Mouse (Mus musculus): ENCODE results near the gene Mthfsd. TPM values are rescaled to one million over a fixed set of nuclear protein-coding genes. Genes with fewer than 3 reads are reported as not detected.

Gene Mthfsd
- polyA plus RNA-seq, 1 experiment: 63.3 TPM

DNA sequence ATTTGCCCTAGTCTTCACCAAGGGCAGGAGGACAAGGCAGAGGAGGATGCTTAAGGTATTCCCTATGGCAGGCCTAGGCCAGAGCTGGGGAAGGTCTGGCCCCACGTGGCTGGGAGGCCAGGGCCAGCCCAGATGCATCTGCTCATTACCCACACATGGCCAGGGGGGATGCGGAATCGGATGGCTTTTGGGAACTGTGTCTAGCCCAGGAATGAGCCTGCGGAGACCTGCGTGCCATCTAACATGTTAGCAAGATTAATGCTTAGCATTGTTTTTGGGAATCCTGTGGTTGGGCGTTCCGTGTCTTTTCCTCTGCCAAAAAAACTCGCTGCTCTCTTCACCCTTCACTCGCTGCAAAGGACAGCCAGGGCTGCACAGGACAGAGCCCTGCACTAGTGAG, 50.1 kb downstream of the Mthfsd start:
- TF ChIP-seq POLR2A (IDR thresholded peaks at IDR 0.05; ENCODE audit: low read depth, low read length) (no peak), CTCF (IDR thresholded peaks at IDR 0.05; ENCODE audit: borderline replicate concordance, insufficient read depth, low read length) (no peak)
- no peak overlapping the region for H3K4me3 ChIP-seq (ENCODE audit: insufficient read depth, low read length)
- H3K27ac ChIP-seq (ENCODE audit: insufficient read depth, low read length): no peak overlapping the region
- H3K4me1 ChIP-seq (ENCODE audit: control insufficient read depth, insufficient read depth, low read length): no peaks in the 10 kb centered on the region

DNA sequence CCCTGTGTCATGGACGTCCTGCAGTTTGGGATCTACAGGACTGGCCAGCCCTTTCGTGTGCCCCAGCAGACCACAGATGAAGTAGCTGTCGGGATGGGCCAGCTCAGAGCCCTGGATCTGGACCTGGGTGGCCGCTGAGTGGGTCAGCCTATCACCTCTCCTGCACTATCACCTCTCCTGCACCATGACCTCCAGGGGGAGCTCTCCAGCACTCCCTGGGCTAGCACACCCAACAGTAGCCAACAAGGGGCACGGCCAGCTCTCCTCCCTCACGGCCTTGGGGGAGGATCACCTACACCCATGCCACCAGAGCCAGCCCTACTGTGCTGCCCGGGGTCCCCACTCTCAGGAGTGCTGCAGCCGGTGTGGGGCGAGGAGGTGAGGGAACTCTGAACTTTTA, 60.8 kb downstream of the Mthfsd start:
- Histone ChIP-seq H3K4me3 (ENCODE audit: insufficient read depth, low read length) (no peak overlapping the region), H3K4me1 (ENCODE audit: control insufficient read depth, insufficient read depth, low read length) (no peaks in the 10 kb centered on the region), H3K27ac (ENCODE audit: insufficient read depth, low read length) (no peak overlapping the region)
- no peak for TF ChIP-seq POLR2A (IDR thresholded peaks at IDR 0.05; ENCODE audit: low read depth, low read length)
- no peak for TF ChIP-seq CTCF (IDR thresholded peaks at IDR 0.05; ENCODE audit: borderline replicate concordance, insufficient read depth, low read length)

DNA sequence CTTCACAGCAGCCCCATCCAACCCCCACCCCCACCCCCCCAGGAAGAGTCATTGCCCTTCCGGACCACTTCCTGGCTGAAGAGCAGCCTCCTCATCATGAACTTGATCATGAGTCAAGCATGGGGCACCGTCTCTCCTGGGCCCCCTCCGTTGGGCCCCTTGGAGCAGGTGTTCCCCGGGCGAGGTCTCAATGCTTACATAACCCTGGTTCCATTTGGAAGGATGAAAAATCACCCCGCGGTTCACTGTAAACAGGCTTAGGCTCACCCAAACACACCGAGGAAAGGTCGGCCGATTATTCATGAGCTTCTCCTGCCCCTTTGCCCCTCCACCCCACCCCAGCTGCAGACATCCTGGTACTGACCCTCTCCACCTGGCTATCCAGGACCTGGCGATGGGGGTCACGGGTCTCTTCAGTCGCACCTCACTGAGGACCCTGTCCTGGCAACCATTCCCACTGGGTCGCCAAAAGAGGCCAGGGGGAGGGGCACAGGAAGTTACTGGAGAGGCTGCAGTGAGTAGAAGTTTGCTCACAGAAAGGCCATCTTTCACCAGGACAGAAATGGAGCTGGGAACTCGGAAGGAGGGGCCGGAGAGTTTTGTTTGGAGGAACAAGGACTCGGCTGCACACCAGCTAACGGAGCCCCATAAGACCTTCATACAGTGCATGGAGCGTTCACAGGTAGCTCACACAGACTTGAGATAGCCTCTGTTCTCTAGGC, 64.3 kb downstream of the Mthfsd start:
- H3K4me1 ChIP-seq (ENCODE audit: control insufficient read depth, insufficient read depth, low read length): no peaks in the 10 kb centered on the region
- H3K4me3 ChIP-seq (ENCODE audit: insufficient read depth, low read length): no peak overlapping the region
- no peak for TF ChIP-seq CTCF (IDR thresholded peaks at IDR 0.05; ENCODE audit: borderline replicate concordance, insufficient read depth, low read length)
- H3K27ac ChIP-seq (ENCODE audit: insufficient read depth, low read length): no peak overlapping the region

Other genes with a start within 250 kb of the Mthfsd start
- gene Foxf1, start 24.0 kb downstream of the Mthfsd start, polyA plus RNA-seq (2011; ENCODE audit: insufficient read length, low read depth, missing spikeins): 6.9 TPM in 2 replicates
- 14.6 and 18.1 TPM in 2 replicates for gene Foxc2, start 7.8 kb upstream of the Mthfsd start, polyA plus RNA-seq (2011; ENCODE audit: insufficient read length, low read depth, missing spikeins)
- 1.1 and 2.0 TPM in 2 replicates for gene Foxl1, start 19.5 kb upstream of the Mthfsd start, polyA plus RNA-seq (2011; ENCODE audit: insufficient read length, low read depth, missing spikeins)